Mouse (Mus musculus): ENCODE data around the gene Trpm4.
"Not testable (repeated sequence)": the region's sequence is repeated elsewhere in the genome, so short reads cannot be mapped to it uniquely, and the experiment has no call there.

Trpm4 gene

GRCm38 (mm10) chr7:45255822-45256221 is 77.8 kb downstream of the Trpm4 start:
- DNase-seq (ENCODE audit: low spot score in 2 of 2) = not testable (repeated sequence)

GRCm38 (mm10) chr7:45253806-45254205 is 79.8 kb downstream of the Trpm4 start:
- no peak for DNase-seq (ENCODE audit: low spot score in 2 of 2)
